Mouse (Mus musculus): ENCODE results near the gene Spata2l.
A peak's percentile ranks its signal among the peaks of the same experiment; 100 is the strongest.
"Not testable (repeated sequence)": the region's sequence is repeated elsewhere in the genome, so short reads cannot be mapped to it uniquely, and the experiment has no call there.

The Spata2l gene

DNA sequence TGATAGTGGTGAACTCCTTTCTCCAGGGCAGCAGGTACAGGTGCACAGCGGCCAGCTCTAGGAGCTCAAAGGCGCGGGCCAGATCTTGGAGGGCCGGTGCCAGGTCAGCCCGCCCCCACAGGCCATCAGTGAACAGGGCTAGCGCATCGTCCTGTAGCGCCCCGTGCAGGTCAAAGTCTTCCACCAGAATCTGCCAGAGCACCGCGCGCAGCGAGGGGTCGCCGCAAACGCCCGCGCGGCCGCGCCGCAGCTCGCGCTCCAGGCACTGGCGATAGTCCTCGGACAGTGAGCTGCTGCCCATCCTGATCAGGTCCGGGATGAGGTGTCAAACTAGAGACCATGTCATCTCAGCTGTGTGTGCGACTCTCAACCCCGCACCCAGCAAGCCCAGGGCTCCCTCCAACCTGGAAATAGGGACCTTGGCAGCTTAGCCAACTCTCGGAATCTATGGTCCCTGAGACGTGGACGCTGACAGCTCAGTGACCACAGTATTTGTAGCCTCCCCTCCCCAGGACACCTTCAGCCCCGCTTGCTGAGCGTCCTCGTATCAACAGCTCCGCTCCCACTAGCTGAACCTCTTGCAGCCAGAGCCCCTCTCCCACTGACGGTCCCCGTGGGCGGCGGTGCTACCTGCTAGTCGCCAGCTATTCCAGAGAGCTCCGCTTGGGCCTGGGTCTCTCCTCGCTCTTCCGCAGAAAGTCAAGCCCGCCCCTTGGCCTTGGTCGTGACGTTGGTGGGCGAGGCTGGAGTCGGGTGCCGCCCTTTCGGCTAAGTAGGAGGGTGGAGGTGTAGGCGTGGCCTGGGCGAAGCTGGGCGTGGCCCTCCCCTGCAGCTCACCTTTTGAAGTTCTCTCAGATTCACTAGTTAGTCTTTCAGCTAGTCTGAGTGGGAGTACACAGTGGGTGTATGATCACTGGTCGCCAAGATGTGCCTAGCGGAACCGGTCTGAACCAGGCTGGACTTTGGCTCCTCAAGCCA is at the start of gene Spata2l:
Gene Spata2l (minus strand): TSS at position 714 of the 978 bp plus-strand sequence.
- peak; percentile 83 for DNase-seq (ENCODE audit: low spot score)

DNA sequence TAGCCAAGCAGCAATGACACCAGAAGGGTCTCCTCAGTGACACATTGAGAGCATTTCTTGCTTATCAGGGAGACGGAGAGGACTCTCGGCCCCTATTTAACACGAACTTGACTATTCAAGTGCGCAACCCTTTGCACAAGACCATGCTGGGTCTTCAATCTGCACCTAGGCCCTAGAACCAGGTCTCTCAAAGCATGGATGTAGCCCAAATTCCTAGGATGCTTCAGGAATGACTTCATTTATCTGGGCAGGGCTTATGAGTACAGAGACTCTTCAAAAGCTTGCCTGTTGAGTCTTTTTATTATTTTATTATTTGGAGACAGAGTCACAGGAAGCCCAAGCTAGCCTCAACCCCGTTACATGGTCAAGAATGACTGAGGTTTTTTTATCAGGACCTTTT is 48.5 kb upstream of the Spata2l start:
- no peak for DNase-seq (ENCODE audit: low spot score)

DNA sequence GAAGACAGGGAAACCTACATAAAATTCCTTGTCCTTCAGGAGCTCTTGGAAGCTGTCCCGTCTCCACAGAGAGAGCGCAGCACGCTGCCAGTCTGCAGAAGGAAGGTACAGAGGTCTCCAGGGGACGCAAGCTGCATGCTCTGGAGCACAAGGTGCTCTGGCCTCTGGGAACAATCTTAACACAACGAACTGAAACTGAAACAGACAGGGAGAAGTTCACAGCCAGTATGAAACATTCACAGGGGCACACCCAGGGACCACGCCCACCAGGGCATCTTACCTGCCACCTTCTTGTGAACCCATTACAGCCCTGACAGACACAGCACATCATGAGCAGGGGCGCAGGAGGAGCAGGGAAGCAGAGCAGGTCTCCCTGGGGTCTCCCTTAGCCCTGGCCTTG is 48.0 kb upstream of the Spata2l start:
- DNase-seq (ENCODE audit: low spot score) = no peak

DNA sequence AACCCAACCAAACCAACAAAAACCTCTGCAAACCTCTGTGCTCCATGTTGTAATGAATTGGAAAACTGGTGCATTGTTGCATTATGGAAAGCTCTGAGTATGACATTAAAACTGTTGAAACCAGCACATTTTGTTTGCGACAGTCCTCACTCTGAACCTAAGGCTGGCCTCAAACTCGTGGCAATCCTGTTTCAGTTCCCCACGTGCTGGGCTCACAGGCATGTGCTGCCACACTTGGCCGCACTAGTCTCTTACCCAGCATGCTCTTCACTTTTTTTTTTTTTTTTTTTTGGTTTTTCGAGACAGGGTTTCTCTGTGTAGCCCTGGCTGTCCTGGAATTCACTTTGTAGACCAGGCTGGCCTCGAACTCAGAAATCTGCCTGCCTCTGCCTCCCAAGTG is 47.0 kb upstream of the Spata2l start:
- not testable (repeated sequence) for DNase-seq (ENCODE audit: low spot score)

DNA sequence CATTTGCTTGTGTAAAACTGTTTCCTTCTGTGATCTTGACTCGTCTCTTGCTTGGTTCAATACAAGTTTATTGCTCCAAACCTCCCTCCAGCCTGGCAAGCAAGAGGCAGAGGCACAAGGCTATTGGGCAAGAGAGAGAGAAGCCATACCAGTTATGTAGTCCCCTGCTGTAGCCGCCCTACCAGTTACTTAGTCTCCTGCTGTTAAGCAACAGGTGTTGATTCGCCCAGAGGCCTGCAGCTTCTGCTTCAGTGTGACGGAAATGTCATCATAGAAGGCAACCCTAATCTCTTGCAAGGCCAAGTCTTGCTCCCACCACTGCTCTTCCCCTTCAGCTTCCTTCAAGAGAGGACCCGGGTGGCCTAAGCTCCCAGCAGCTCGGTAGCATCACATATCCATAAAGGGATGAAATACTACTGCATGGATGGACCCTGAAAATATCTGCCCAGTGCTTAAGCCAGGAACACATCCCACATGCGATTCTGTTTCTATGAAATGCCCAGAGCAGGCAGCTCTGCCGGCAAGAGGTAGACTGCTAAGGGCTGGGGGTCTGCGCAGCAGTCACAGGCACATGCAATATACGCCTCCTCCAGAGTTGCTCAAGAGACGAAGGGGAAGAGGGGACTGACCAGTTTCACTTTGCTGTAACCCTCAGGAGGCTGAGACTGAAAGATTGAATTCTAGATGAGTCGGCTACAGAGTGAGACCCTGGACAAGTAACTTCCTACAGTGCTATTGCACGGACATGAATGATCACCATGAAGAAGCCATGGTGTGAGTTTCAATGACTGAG is 44.5 kb upstream of the Spata2l start:
- no peak for DNase-seq (ENCODE audit: low spot score)

DNA sequence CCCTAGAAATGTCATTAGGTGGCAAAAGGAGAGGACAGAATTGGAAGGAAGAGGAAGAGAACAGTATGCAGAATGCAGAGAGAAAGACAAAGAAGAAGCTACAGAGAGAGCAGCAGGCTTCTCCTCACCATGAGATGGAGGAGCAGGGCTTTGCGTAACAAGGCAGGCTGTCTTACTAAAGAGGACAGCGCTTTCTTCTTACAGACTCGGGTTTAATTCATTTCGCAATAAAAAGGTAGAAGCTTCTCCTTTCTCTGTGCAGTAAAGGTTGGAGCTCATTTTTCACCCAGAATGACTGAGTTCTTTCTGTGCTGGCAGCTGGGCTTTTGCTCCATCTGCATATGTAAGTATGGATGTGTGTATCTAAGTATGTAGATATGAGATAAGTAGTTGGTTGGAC is 43.8 kb upstream of the Spata2l start:
- DNase-seq (ENCODE audit: low spot score) = no peak

DNA sequence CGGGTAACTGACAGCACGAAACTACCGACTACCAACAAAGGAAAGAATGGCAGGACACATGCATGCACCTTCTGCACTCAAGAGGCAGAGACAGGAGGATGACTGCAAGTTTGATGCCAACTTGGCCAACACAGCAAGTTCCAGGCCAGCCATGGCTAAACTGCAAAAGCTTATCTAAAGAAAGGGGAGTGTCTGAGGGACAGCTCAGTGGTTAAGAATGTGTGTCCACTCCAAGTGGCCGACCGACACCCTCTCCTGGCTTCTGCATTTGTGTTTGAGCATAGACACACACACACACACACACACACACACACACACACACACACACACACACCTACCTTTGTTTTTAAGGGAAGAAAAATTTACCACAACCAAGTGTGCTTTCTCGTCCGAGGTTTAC is 42.4 kb upstream of the Spata2l start:
- no peak for DNase-seq (ENCODE audit: low spot score)

DNA sequence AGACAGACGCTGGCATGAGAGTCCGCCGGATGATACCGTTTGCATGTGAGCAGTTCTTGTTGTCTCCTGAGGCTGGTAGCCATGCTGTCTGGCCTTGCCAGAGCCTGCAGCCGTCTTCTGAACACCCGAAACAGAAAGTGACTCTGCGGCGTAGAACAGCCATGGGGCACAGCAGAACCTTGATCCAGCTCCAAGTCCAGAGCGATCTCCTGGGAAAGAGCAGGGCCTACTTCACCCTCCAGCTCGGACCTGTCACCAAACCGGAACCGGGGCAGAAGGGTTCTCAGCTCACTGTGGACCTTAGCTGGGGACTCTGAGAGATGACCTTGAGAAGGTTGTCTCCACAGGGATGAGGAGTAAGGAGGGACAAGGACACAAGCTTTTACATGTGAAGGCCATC is 39.1 kb upstream of the Spata2l start:
- no peak for DNase-seq (ENCODE audit: low spot score)

DNA sequence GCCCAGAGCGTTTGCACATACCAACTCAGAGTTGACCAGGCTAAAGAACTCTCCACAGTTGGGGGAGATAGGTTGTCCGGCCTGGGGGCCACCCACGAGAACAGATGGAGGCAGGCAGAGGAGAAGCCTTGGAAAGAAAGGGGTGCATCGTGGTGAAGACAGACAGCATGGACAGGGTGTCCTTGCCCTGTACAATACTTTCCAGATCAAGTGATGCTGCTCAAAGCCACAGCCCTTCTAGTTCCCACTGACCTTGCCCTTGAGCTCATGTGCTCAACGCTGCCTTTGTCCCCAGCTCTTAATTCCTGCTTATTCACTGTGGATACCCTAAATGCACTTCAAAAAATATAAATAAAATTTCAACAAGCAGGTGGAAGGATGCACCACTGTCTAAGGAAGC is 38.4 kb upstream of the Spata2l start:
- DNase-seq (ENCODE audit: low spot score) = no peak

DNA sequence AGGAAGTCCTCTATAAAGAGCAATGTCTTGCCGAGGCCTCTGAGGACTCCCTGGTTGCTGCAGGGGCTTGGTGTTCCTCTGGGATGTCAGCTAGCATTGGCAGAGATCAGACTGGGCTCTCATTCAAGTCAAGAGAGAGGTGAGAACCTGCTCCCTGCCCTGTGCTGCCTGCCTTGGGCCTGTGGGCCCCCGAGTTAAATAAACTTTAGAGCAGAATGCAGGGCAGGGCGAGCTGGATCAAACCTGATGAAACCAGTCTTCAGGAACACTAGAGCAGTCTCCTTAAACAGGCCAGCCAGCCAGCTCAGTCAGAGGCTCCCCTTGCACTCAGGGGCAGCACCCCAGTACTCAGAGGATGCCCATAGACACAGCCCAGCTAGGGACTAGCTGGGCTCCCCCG is 35.9 kb upstream of the Spata2l start:
- no peak for DNase-seq (ENCODE audit: low spot score)

DNA sequence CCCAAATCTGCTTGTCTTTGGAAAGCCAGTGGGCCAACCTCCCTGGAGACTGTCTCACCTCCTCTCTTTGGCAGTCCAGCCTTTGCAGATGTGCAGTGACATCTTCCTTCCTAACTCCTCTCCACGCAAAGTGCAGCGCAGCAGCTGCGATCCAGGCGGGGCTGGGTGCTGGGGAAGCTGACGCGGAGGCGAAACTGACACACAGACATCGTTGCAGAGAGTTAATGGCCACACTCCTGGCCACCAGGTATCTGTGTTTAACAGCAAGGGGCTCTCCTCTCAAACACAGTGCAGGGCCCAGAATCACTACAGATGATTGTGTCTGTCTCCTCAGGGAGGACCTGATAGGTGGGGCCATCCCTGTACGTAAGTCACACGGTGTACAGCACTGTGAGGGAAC is 35.1 kb upstream of the Spata2l start:
- DNase-seq (ENCODE audit: low spot score) = no peak

DNA sequence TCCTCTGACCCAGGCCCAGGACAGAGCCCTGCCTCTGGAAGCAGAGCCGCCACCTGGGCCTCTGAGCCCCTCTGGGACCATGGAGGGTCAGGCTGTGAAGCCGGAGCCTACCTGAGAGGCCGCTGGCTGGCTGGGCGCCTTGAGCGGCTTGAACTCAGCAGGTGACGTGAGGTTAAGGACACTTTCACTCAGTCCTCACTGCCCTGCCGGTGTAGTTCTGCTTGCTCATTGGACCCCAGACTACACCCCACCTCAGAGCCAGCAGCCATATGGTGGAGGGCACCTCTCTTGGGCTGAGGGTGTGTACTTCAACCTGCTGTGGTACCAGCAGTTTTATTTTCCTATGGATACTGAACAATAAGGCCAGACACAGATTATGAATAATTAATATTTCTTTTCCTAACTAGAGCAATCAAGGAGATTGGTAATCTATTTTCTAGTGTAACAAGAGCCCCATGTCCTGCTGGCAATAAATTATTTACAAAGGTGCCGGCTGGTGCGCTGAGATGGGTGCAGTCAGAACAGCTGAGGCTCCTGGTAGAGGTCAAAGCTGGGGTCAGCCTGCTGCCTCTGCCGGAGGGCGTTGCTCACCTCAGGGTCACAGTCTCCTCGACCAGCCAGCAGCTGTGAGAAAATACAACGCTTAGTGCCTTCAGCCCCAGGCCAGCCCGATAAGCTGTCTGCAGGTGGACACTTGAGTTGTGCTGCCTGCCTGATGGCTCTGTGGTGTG is 32.1 kb upstream of the Spata2l start:
- no peak for DNase-seq (ENCODE audit: low spot score)

DNA sequence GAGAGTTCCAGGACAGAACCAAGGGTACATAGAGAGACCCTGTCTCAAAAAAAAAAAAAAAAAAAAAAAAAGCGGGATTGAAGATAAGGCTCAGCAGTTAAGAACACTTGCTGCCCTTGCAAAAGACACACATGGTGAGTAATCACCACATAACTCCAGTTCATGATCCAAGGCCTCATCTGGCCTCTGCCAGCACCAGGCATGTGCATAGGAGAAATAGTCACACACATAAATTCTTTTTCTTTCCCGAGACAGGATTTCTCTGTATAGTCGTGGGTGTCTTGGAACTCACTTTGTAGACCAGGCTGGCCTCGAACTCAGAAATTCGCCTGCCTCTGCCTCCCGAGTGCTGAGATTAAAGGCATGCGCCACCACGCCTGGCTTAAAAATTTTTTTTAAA is 21.6 kb upstream of the Spata2l start:
- DNase-seq (ENCODE audit: low spot score) = not testable (repeated sequence)

DNA sequence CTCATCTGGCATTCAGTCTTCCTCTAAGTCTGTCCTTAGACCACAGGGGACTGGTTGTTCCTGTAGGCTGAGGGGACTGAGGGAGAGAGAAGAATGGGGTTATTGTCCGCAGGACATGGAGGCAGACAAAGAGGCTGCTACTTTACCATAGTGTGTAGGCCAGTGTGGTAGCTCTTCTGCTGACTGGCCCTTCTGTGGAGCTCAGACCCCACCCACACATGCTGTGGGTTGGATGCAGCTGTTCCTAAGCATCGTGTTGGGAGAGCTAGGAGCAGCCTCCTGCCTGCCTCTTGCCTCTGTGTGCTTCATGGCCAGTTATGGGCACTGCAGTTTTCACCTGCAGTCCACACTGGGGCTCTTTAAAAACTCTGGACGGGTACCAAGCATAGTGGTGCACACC is 21.1 kb upstream of the Spata2l start:
- DNase-seq (ENCODE audit: low spot score) = no peak

DNA sequence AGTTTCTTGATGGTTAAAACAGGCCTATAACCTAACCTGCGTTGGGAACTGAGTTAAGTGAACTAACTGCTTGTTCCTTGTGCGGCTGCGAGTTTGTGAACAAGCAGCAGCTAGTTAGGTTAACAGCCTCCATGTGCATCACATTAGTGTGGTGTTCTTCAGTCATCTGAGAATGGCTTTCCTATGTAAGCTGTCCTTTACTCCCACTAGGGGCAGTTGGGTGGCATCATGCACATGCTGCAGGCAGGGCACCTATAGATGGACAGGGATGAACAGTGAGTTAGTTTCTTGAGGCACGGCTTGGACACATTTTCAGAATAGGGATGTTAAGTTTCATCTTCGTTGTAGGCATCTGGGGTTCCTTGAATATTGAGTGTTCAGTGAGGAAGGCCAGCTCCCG is 19.1 kb upstream of the Spata2l start:
- no peak for DNase-seq (ENCODE audit: low spot score)

DNA sequence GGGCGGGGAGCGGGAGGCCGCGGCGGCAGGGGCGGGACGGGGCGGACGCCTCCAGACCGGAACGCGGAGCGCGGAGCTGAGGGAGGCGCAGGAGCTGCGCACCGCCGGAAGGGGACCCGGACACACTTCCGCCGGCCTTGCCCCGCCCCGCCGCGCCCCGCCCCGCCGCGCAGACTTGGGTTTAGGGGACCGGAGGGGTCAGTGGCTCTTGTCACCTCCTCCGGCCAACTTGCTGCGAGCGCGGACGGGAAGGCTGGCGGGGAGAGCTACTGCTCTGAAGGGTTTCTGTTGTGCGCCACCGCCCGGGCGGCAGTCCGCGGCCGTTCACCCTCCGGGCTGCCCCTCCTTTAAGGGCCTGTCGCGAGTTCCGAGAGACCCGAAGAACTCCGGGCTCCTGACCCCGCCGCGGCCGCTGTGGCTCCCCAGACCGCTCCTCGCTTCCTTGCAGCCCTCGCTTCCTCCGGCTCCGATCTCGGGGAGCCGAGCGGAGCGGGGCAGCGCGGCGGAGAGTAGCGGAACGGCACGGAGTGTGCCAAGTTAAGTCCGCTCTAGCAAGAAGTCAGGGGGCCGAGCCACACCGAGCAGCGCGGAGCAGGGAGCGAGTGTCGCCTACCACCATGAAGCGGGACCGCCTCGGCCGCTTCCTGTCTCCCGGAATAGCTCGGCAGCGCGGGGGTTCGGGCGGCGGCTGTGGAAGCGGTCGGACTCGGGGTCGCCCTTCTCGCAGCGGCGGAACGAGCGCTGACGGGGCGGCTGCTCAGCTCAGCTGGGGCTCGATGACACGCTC is 18.3 kb upstream of the Spata2l start, which contains the start of the genes Zfp276 and Vps9d1:
Gene Zfp276 (plus strand): TSS at position 97 of the 787 bp plus-strand sequence.
Gene Vps9d1 (minus strand): TSS at position 250 of the 787 bp plus-strand sequence.
- peak; percentile 80 for DNase-seq (ENCODE audit: low spot score)

DNA sequence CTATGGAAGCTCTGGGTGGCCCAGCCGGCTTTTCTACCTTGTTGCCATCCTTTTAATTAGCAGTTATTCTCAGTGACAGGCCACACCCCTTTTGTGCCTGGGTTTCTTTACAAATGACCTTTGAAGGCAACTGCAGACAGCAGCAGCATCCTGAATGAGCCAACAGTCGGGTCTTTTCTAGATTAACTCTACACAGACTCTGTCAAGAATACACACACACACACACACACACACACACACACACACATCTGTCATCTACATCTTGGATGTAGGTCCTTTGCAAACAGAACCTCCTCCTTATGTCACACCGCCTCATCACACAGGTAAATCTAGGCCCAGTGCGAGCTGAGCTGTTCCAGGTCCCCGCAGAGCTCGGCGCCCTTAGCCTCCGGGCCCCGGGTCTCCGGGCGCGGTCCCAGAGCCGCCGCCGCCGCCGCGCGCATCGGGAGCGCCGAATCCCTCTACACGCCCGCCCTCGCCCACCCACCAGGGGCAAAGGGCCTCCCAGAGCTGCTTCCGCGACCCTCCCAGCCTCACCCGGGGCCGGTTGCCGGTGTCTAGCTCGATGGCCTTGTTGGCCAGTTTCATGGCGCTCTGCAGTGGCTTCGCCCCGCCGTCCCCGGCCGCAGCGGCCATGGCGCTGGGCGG is 17.5 kb upstream of the Spata2l start:
- DNase-seq (ENCODE audit: low spot score) = peak; percentile 14

DNA sequence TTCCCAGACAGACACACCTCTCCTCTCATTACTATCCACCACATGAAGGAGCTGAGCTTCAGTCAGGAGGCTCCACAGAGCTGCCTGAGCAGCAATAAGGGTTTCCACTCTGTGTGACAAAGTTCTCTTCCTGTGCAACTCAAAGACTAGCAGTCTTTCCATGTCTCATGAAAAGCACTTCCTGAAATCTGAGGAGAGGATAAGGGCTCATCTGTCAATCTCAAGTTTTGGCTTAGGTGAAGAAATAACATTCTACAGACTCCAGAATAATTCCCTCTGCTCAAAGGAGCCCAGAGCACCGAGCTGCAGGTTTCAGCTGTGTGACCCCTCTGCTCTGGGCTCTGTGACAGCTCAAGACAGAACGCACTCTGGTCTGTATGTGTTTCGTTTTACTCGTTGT is 16.9 kb upstream of the Spata2l start:
- DNase-seq (ENCODE audit: low spot score) = no peak

DNA sequence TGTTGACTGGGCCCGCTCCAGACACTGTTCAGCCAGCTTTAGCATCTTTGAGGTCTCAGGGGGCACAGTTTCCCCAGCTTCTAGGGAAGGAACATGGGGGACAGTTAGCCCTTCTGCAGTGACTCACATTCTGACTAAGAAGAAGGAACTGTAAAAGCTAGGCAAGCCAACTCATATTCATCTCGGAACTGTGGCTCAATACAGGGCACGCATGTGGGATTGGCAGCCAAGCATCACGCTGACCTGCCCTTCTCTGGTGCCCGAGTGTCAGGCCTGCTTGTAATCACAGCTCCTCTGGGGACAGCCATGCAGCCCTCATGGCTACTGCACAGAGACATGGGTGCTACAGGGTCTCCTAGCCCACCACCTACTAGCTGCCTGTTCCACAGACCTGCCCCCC is 14.9 kb upstream of the Spata2l start:
- DNase-seq (ENCODE audit: low spot score) = no peak

DNA sequence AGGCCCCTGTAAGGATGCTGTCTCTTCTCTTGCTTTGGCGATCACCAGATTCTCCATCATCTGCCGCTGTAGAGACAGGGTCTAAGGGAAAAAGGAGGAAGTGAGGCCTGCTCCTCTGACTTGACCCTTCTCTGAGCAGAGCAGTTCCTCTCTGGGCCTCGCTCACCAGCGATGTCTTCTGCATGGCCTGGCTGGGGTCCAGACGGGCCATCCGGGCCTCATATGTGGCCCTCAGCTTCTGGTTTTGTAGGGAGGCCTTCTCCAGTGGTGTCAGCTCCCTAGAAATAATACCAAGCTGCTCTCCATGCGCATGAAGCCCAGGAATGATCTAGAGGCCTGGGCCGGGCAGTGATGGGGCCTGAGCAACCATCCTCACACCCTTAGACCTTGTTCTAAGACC is 12.6 kb upstream of the Spata2l start:
- DNase-seq (ENCODE audit: low spot score) = no peak

DNA sequence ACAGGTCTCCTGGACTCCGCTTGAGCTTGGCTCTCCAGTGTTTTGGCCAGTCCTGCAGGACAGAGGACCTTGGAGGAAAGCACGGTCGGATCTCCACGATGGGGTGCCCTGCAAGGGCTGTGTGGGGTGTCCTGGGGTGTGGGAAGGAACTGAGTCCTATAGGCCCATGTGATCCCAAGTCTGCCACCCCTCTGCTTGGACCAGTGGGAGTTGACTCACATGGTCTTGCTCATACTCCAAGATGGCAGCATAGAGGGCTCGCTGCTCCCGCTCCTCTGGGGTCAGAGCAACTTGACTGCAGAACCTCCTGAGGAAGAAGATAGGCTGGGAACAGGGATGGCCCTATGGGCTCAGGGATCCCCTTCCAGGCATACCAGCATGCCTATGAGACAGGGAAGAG is 11.7 kb upstream of the Spata2l start:
- no peak for DNase-seq (ENCODE audit: low spot score)

All from ovary, postnatal 14 days (tissue).